20 mouse cellular contexts compared by ENCODE assay signal in the genomic region with DNA sequence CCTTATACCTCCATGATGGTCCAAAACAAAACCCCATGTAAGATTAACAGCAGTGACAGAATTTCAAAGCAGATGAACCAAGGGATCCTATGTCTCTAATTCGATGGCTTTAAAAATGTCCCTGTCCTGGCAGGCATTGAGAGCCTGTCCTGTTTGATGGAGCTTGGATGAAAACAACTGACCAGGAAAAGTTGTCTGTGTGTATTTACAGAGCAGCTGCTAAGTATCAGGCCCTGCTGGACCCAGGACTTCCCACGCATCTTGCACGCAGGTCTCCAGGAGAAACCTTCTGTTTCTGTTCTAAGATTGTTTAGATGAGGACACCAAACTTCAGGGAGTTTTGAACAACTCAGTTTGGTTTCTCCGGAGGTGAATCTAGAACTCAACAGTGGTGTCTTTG. TPM values are rescaled to one million over a fixed set of nuclear protein-coding genes. Genes with fewer than 3 reads are reported as not detected.
"Had no signal": no experiment of that assay in that cellular context is flagged by ENCODE, and none has a peak within 500 bp of the region (broad histone marks: within the 10 kb centered on the region; RNA-seq: fewer than 3 reads in every experiment).

No protein-coding gene starts in this region.

- DNase-seq: lung, embryonic 14.5 days; lung, postnatal 10 days; lung, postnatal 4 days; midbrain, embryonic 14.5 days; retina, postnatal 1 day; right cerebral cortex, adult 18-20 months; right cerebral cortex, postnatal 25 days; right cerebral cortex, postnatal 4 days; spleen, adult 18-20 months; thymus, adult 18-20 months; thymus, postnatal 14 days; thymus, postnatal 36 days had no signal

- H3K4me3 ChIP-seq: midbrain, embryonic 10.5 days; midbrain, embryonic 12.5 days; myocyte; neural tube, embryonic 13.5 days; neural tube, embryonic 15.5 days had no signal

- H3K27ac ChIP-seq: midbrain, embryonic 10.5 days; midbrain, embryonic 12.5 days; neural tube, embryonic 13.5 days; neural tube, embryonic 15.5 days had no signal

- H3K4me1 ChIP-seq: midbrain, embryonic 10.5 days; midbrain, embryonic 12.5 days; neural tube, embryonic 13.5 days; neural tube, embryonic 15.5 days had no signal

- H3K9ac ChIP-seq: lung, embryonic 14.5 days; midbrain, embryonic 12.5 days; neural tube, embryonic 13.5 days; neural tube, embryonic 15.5 days had no signal

- H3K36me3 ChIP-seq: midbrain, embryonic 10.5 days; midbrain, embryonic 12.5 days; neural tube, embryonic 13.5 days; neural tube, embryonic 15.5 days had no signal

- H3K27me3 ChIP-seq: midbrain, embryonic 12.5 days; neural tube, embryonic 13.5 days; neural tube, embryonic 15.5 days had no signal

- H3K4me2 ChIP-seq: lung, embryonic 14.5 days; midbrain, embryonic 12.5 days; neural tube, embryonic 13.5 days; neural tube, embryonic 15.5 days had no signal

- H3K9me3 ChIP-seq: midbrain, embryonic 10.5 days; midbrain, embryonic 12.5 days; neural tube, embryonic 13.5 days; neural tube, embryonic 15.5 days had no signal

- ATAC-seq: midbrain, embryonic 16.5 days had no signal

RNA-seq across cellular contexts. Expression of gene Rcan2, which starts 14.2 kb away (rescaled TPM):
- total RNA-seq: megakaryocyte, adult 5-6 weeks; megakaryocyte-erythroid progenitor cell, adult 5-6 weeks had no signal
